Comparison of ENCODE assay signal across 8 mouse cellular contexts in the genomic region with DNA sequence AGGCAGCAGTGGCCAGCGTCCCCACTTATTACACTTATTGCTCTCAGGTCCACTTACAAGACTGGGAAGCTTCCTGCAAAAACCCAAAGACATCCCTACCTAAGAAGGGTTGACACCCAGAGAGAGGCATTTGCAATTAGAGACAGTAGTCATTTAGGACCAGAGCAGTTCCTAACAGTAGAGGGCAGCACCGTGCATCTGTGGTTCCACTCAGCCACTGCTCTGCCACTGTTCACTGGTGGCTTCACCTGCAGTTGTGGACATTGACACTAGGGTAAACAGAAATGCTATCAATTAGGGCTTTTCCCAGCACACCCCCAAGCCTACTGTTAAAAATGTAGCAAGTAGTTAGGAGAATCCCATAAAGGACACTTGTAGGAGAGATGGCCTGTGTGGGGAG. TPM values are rescaled to one million over a fixed set of nuclear protein-coding genes. Genes with fewer than 3 reads are reported as not detected.
A peak's percentile ranks its signal among the peaks of the same experiment; 100 is the strongest.
DNase-seq lines count a peak whose midpoint lies in the region; ATAC-seq and TF ChIP-seq lines count a peak whose summit lies in the region.

No protein-coding gene starts in this region.

- DNase-seq in urinary bladder, adult 18-20 months (ENCODE audit: low spot score in 2 of 2): peak; percentile 15 to 57
- DNase-seq in urinary bladder, postnatal 10 days (ENCODE audit: low spot score): no peak
- peak; percentile 39 for DNase-seq in forelimb bud, embryonic 11.5 days (ENCODE audit: low read depth, low spot score)
- peak; percentile 67 for DNase-seq in kidney, adult 9 months
- peak; percentile 44 for DNase-seq in liver, adult 2 months (ENCODE audit: extremely low read depth, low read depth, low spot score)
- peak; percentile 49 to 67 for DNase-seq in thymus, postnatal 36 days

- no peaks in the 10 kb centered on the region for H3K27me3 ChIP-seq in liver, adult 2 months (ENCODE audit: control insufficient read depth, insufficient read depth, low read length)

- TF ChIP-seq POLR2A in liver, adult 2 months (IDR thresholded peaks at IDR 0.05; ENCODE audit: extremely low read depth, insufficient read depth, low read length): no peak
- no peak for TF ChIP-seq POLR2A in olfactory bulb, adult 2 months (IDR thresholded peaks at IDR 0.05; ENCODE audit: insufficient read depth, low read depth, low read length)

- 11% methylated on average over 2 of the region's 2 CpGs for WGBS in liver, adult 2 months
- WGBS in olfactory bulb, adult 2 months: 32% methylated on average over 2 of the region's 2 CpGs

- peaks cover 3% of the 10 kb centered on the region for H3K4me1 ChIP-seq in liver, adult 2 months (ENCODE audit: control insufficient read depth, insufficient read depth, low read length)
- no peaks in the 10 kb centered on the region for H3K4me1 ChIP-seq in olfactory bulb, adult 2 months (ENCODE audit: control insufficient read depth, insufficient read depth, low read length)

- peak; percentile 87 for TF ChIP-seq CTCF in liver, adult 2 months (IDR thresholded peaks at IDR 0.05; ENCODE audit: low read depth, low read length)
- TF ChIP-seq CTCF in olfactory bulb, adult 2 months (IDR thresholded peaks at IDR 0.05; ENCODE audit: insufficient read depth, low read depth, low read length): 0 out of 2 replicates have a peak, but pooled peaks have one; percentile 36

- H3K4me3 ChIP-seq in liver, adult 2 months (ENCODE audit: insufficient read depth, low read depth, low read length): no peak overlapping the region
- H3K4me3 ChIP-seq in olfactory bulb, adult 2 months (ENCODE audit: insufficient read depth, low read depth, low read length): no peak overlapping the region

- H3K36me3 ChIP-seq in liver, adult 2 months (ENCODE audit: control insufficient read depth, insufficient read depth, low read length): no peaks in the 10 kb centered on the region

- H3K27ac ChIP-seq in liver, adult 2 months (replicated peaks; ENCODE audit: insufficient read depth, low read depth, low read length): no peak overlapping the region
- H3K27ac ChIP-seq in olfactory bulb, adult 2 months (ENCODE audit: insufficient read depth, low read depth, low read length): no peak overlapping the region

- H3K9ac ChIP-seq in liver, adult 2 months (ENCODE audit: low read depth, low read length): no peak overlapping the region

- no peaks in the 10 kb centered on the region for H3K79me2 ChIP-seq in liver, adult 2 months (ENCODE audit: control insufficient read depth, insufficient read depth, low read length)

- peak; percentile 86 for ATAC-seq in cerebellum, adult (ENCODE audit: insufficient number of reproducible peaks, low FRiP score, low TSS enrichment)

RNA-seq across cellular contexts. Expression of a gene that starts 40.7 kb away (rescaled TPM):
- 0.13 TPM in 1 of 2 replicates, not detected in the other for total RNA-seq in liver, adult 2 months (2014; rRNA removed)
- polyA plus RNA-seq in liver, adult 2 months (2012; rRNA removed): not detected in 2 replicates
- polyA plus RNA-seq in olfactory bulb, adult 2 months (2012; ENCODE audit: insufficient read depth, insufficient read length, low replicate concordance, missing spikeins): not detected in 2 replicates

Comparison
In these comparisons a context has a peak if more than half of its experiments do, and no peak if none do; other contexts are left out.
1. RNA of a gene that starts 40.7 kb away (polyA plus RNA-seq): not detected in olfactory bulb, adult 2 months; not detected in liver, adult 2 months; every median in the first group is over 10 times any median in the second.